Mouse (Mus musculus) stomach, postnatal 0 days (tissue): ENCODE results near the gene 9130213A22Rik.

Experiments
- CTCF ChIP-seq: IDR thresholded peaks from 2 replicates; pipeline ENCODE4 v1.5.1; 2016; ENCODE audit warnings: antibody characterized with exemption, low read depth, mild to moderate bottlenecking, moderate library complexity
- EP300 ChIP-seq: optimal IDR thresholded peaks from 2 replicates; pipeline ENCODE3; 2016; ENCODE audit warnings: antibody characterized with exemption

- TF ChIP-seq EP300: no peak
- no peak for TF ChIP-seq CTCF
These were observed 32.0 kb downstream of the 9130213A22Rik start for GRCm38 (mm10) chr11:69090367-69090766.
